Mouse (Mus musculus) heart, postnatal 0 days (tissue): ENCODE results near the gene Isyna1.
A peak's percentile ranks its signal among the peaks of the same experiment; 100 is the strongest.

Experiments
- CTCF ChIP-seq: IDR thresholded peaks from 2 replicates; pipeline ENCODE4 v1.5.1; 2016; ENCODE audit warnings: antibody characterized with exemption, control low read depth, low read depth
- EP300 ChIP-seq: IDR thresholded peaks from 2 replicates; pipeline ENCODE4 v1.6.1; 2016; ENCODE audit warnings: antibody characterized with exemption, low read depth

DNA sequence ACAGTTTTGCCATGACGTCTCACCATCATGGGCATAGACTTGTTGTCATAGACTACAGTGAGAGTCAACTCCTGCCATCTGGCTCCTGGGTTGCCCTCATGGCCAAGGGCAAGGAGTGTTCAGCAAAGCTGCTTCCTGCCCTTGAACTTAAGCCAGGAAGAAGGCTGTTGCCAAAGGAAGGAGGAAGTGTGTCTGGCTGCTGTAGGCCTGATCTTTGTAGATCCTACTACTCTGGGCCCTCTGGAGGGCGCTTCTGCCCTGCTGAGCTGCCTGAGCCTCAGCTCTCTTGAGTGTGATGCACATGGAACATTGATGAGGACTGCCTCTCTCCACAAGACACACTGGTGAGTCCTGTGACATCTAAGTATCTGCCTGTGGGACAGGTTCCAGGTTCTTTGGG lies 34.1 kb upstream of the Isyna1 start:
- peak; percentile 70 for TF ChIP-seq CTCF
- no peak for TF ChIP-seq EP300
